Mouse (Mus musculus) liver, embryonic 11.5 days (tissue): ENCODE results near the gene Ndufv2. TPM values are rescaled to one million over a fixed set of nuclear protein-coding genes. Genes with fewer than 3 reads are reported as not detected.

Experiments
- ATAC-seq: fragments of 200-750 bp; cut with Nextera tagmentation; replicated peaks from 2 replicates; pipeline ENCODE4 v1.8.0; 2017; ENCODE audit warnings: moderate number of reproducible peaks, mild to moderate bottlenecking, moderate TSS enrichment, moderate library complexity; ENCODE audit not compliant: low FRiP score
- DNase-seq: peaks from one replicate; pipeline ENCODE4 v3.0.0-alpha.2; 2017; ENCODE audit warnings: low spot score
- H3K27ac ChIP-seq: fragments of 300-500 bp; sonication (generic); 2 replicates; pipeline ENCODE4 v1.5.1; 2014; ENCODE audit warnings: mild to moderate bottlenecking, low read depth, low read length, control low read depth
- H3K27me3 ChIP-seq: fragments of 300-500 bp; sonication (generic); replicated peaks from 2 replicates; pipeline ENCODE4 v1.6.1; 2014; ENCODE audit warnings: low read length, mixed read lengths; ENCODE audit not compliant: control insufficient read depth, insufficient read depth
- H3K36me3 ChIP-seq: fragments of 300-500 bp; sonication (generic); 2 replicates; pipeline ENCODE4 v1.6.1; 2014; ENCODE audit warnings: mild to moderate bottlenecking, low read length, moderate library complexity, mixed read lengths; ENCODE audit not compliant: control insufficient read depth, insufficient read depth
- H3K4me1 ChIP-seq: fragments of 300-500 bp; sonication (generic); replicated peaks from 2 replicates; pipeline ENCODE4 v1.6.1; 2014; ENCODE audit warnings: low read length, mixed read lengths; ENCODE audit not compliant: control insufficient read depth, insufficient read depth
- H3K4me2 ChIP-seq: fragments of 300-500 bp; sonication (generic); 2 replicates; pipeline ENCODE4 v1.6.1; 2014; ENCODE audit warnings: mild to moderate bottlenecking, control low read depth, moderate library complexity
- H3K4me3 ChIP-seq: fragments of 300-500 bp; sonication (generic); 2 replicates; pipeline ENCODE4 v1.5.1; 2014; ENCODE audit warnings: low read depth, low read length, control low read depth
- H3K9ac ChIP-seq: fragments of 300-500 bp; sonication (generic); 2 replicates; pipeline ENCODE4 v1.6.1; 2014; ENCODE audit warnings: low read depth, low read length, control low read depth
- H3K9me3 ChIP-seq: fragments of 300-500 bp; sonication (generic); 2 replicates; pipeline ENCODE4 v1.6.1; 2016; ENCODE audit warnings: low read length, inconsistent platforms, mixed read lengths; ENCODE audit not compliant: control insufficient read depth
- WGBS: fragments of 180-500 bp; shearing (Covaris S2); extraction: QIAGEN DNeasy Blood & Tissue Kit; methylation state at CpG from one replicate; pipeline ENCODE4 v1.1.7; 2014; 5-methylcytosine and 5-hydroxymethylcytosine counted together
- polyA plus RNA-seq: library from polyadenylated mRNA; unstranded; fragments of >200 nt; fragmentation: Nextera tagmentation; extraction: Ambion mirVana; gene quantifications from 2 replicates; pipeline ENCODE4 v1.2.1, GENCODE M21; 2014

Ndufv2 gene
- polyA plus RNA-seq, 1 experiment from 2014 or later = 352 TPM

GRCm38 (mm10) chr17:66112166-66112565, 10.8 kb upstream of the Ndufv2 start:
- Histone ChIP-seq H3K27ac (peak overlapping the region; percentile 64; the same call in 1 of the 2 replicates), H3K9me3 (no peaks in the 10 kb centered on the region), H3K36me3 (peaks cover 25% of the 10 kb centered on the region; the same call in 1 of the 2 replicates), H3K9ac (peak overlapping the region; percentile 66), H3K4me2 (peak overlapping the region; percentile 84), H3K4me3 (peak overlapping the region; percentile 73), H3K27me3 (no peaks in the 10 kb centered on the region), H3K4me1 (peaks cover 16% of the 10 kb centered on the region)
- no peak for ATAC-seq
- no peak for DNase-seq
- WGBS = 43% methylated on average over 4 of the region's 4 CpGs

- DNase-seq = peak; percentile 95
- peak within 1 kb of the TSS; percentile 64 for H3K27ac ChIP-seq
Measured at GRCm38 (mm10) chr17:66111402-66111959, 10.1 kb upstream of the Ndufv2 start, which contains the start of gene Washc1. TSS of gene Washc1 (plus strand) at chr17:66111545.

DNA sequence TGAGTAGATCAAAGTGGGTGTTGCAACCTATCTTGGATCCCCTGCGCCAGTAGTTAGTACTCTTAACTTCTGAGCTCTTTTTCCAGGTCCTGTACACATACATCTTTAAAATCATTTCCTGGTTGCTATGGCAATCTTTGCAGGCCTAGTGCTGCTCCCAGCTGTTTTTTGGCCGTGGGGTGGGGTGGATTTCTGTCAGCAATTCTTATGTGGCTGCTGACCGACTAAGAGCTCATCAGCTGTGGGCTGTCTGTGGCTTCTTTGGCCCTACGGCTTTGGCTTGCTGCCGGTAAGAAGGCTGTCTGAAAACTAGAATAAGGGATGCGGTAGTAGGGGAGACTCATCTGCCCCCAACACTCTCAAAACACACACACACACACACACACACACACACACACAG, 9.4 kb upstream of the Ndufv2 start:
- Histone ChIP-seq H3K4me1 (peaks cover 16% of the 10 kb centered on the region), H3K9me3 (no peaks in the 10 kb centered on the region), H3K4me2 (peak overlapping the region; percentile 84), H3K27ac (peak overlapping the region; percentile 41; the same call in 1 of the 2 replicates), H3K9ac (peak overlapping the region; percentile 55), H3K4me3 (peak overlapping the region; percentile 73), H3K27me3 (no peaks in the 10 kb centered on the region), H3K36me3 (peaks cover 13% of the 10 kb centered on the region; the same call in 1 of the 2 replicates)
- ATAC-seq (peak; percentile 23; the same call in 1 of the 2 replicates), DNase-seq (no peak)
- WGBS = 33% methylated on average over 6 of the region's 6 CpGs

More at GRCm38 (mm10) chr17:66111402-66111959, 10.1 kb upstream of the Ndufv2 start, which contains the start of gene Washc1:
- Histone ChIP-seq H3K27me3 (no peaks in the 10 kb centered on the region), H3K36me3 (peaks cover 20% of the 10 kb centered on the region; the same call in 1 of the 2 replicates), H3K9ac (peak within 1 kb of the TSS; percentile 66), H3K4me1 (peaks cover 16% of the 10 kb centered on the region), H3K4me2 (peak within 1 kb of the TSS; percentile 84), H3K9me3 (no peaks in the 10 kb centered on the region), H3K4me3 (peak within 1 kb of the TSS; percentile 73)
- ATAC-seq = peak; percentile 98
- WGBS = under 1% methylated on average over 38 of the region's 41 CpGs

DNA sequence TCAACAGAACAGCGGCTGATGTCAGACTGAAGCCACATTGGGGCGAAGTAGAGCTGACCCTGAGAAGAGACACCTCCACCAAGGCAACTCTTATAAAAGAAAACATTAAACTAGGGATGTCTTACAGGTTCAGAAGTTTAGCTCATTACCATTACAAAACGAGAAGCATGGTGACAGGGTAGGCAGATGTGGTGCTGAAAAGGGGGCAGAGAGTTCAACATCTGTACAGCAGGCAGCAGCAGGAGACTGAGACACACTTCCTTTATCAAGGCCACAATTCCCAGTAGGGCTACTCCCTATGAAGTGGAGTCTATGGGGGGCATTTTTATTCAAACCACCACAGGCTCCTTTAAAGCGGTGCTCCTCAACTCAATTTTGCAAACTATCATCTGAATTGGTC, 6.8 kb upstream of the Ndufv2 start:
- Histone ChIP-seq H3K4me2 (no peak overlapping the region), H3K27me3 (no peaks in the 10 kb centered on the region), H3K9me3 (no peaks in the 10 kb centered on the region), H3K4me3 (no peak overlapping the region), H3K4me1 (peaks cover 16% of the 10 kb centered on the region), H3K9ac (no peak overlapping the region), H3K36me3 (no peaks in the 10 kb centered on the region), H3K27ac (no peak overlapping the region)
- no peak for ATAC-seq
- DNase-seq = no peak
- 80% methylated on average over 4 of the region's 4 CpGs for WGBS

GRCm38 (mm10) chr17:66107466-66107865, 6.1 kb upstream of the Ndufv2 start:
- ATAC-seq = no peak
- peaks cover 11% of the 10 kb centered on the region for H3K4me1 ChIP-seq
- no peak overlapping the region for H3K4me3 ChIP-seq
- no peak overlapping the region for H3K27ac ChIP-seq
- H3K36me3 ChIP-seq = no peaks in the 10 kb centered on the region
- H3K27me3 ChIP-seq = no peaks in the 10 kb centered on the region
- H3K4me2 ChIP-seq = no peak overlapping the region
- WGBS = 72% methylated on average over 8 of the region's 8 CpGs
- H3K9ac ChIP-seq = no peak overlapping the region
- DNase-seq = no peak
- no peaks in the 10 kb centered on the region for H3K9me3 ChIP-seq

DNA sequence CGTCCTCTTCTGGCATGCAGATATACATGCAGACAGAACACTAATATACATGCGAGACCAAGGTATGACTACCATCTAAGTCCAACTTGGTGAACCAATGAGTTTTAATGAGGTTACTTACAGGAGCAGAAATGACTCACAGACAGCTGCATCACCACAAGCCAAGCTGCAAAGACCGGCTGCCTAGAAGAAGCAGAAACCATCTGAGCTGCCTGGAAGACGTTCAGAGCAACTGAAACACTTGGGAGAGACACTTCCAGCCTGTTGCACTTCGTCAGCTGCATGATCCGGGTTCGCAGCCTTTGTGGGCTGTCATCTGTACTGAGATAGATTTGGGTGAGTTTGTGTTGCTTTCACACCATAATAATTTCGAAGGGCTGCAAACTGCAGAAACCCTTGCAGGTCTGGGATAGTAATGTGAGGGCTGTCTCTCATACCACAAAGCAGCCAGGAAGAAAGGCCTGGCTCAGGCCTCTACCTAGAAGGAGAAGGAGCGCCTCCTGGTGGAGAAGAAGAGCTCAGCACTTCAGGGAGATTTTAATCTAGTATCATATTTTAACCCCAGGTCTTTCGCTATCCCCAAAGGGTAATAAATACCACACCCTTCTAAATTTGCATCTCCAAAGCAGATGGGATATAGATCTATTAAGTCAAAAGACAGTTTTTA, 5.4 kb upstream of the Ndufv2 start:
- ATAC-seq (no peak), DNase-seq (no peak)
- Histone ChIP-seq H3K27me3 (no peaks in the 10 kb centered on the region), H3K27ac (no peak overlapping the region), H3K9ac (no peak overlapping the region), H3K4me2 (no peak overlapping the region), H3K36me3 (no peaks in the 10 kb centered on the region), H3K4me3 (no peak overlapping the region), H3K4me1 (peaks cover 7% of the 10 kb centered on the region), H3K9me3 (no peaks in the 10 kb centered on the region)
- 56% methylated on average over 10 of the region's 10 CpGs for WGBS

GRCm38 (mm10) chr17:66104076-66104475, 2.7 kb upstream of the Ndufv2 start:
- no peak overlapping the region for H3K27ac ChIP-seq
- H3K36me3 ChIP-seq = no peaks in the 10 kb centered on the region
- H3K9me3 ChIP-seq = no peaks in the 10 kb centered on the region
- ATAC-seq (no peak), DNase-seq (no peak)
- no peak overlapping the region for H3K4me3 ChIP-seq
- H3K4me2 ChIP-seq = no peak overlapping the region
- H3K27me3 ChIP-seq = no peaks in the 10 kb centered on the region
- WGBS = 82% methylated on average over 7 of the region's 7 CpGs
- no peak overlapping the region for H3K9ac ChIP-seq
- peaks cover 7% of the 10 kb centered on the region for H3K4me1 ChIP-seq

- under 1% methylated on average over 41 of the region's 41 CpGs for WGBS
- no peak for DNase-seq
Measured at GRCm38 (mm10) chr17:66100566-66101379, 586 bp downstream of the Ndufv2 start.

More at GRCm38 (mm10) chr17:66100566-66101379, 586 bp downstream of the Ndufv2 start:
- H3K4me3 ChIP-seq = peak overlapping the region; percentile 89
- no peaks in the 10 kb centered on the region; the same call in 1 of the 2 replicates for H3K36me3 ChIP-seq
- H3K9me3 ChIP-seq = no peaks in the 10 kb centered on the region
- peak overlapping the region; percentile 91 for H3K27ac ChIP-seq
- peak; percentile 53 for ATAC-seq
- peak overlapping the region; percentile 94 for H3K9ac ChIP-seq
- H3K4me2 ChIP-seq = peak overlapping the region; percentile 92
- H3K27me3 ChIP-seq = no peaks in the 10 kb centered on the region
- H3K4me1 ChIP-seq = peaks cover 7% of the 10 kb centered on the region
